Mouse (Mus musculus) c-Kit-negative CD71-positive TER-119-positive erythroid progenitor cells, embryonic 14.5 days (primary cell): ENCODE results near the gene Ryk.

Experiments used
- DNase-seq: peaks from one replicate; pipeline ENCODE4 v3.0.0-alpha.2; 2013; ENCODE audit warnings: low read depth, low spot score

Gene Ryk

DNA sequence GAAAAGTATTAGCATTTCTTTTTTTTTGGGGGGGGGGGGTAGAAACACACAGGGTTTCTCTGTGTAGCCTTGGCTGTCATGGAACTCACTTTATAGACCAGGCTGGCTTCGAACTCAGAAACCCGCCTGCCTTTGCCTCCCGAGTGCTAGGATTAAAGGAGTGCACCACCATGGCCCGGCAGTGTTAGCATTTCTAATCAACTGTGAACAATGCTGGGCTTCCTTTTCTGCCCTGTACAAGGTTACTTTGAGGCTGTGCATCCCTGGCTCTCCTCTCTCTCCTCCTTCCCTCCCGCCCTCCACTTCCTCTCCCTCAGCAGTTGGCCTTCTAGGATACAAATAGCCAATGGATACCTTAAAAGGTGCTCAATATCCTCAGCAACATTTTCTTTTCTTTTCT lies 114.0 kb downstream of the Ryk start:
- no peak for DNase-seq

DNA sequence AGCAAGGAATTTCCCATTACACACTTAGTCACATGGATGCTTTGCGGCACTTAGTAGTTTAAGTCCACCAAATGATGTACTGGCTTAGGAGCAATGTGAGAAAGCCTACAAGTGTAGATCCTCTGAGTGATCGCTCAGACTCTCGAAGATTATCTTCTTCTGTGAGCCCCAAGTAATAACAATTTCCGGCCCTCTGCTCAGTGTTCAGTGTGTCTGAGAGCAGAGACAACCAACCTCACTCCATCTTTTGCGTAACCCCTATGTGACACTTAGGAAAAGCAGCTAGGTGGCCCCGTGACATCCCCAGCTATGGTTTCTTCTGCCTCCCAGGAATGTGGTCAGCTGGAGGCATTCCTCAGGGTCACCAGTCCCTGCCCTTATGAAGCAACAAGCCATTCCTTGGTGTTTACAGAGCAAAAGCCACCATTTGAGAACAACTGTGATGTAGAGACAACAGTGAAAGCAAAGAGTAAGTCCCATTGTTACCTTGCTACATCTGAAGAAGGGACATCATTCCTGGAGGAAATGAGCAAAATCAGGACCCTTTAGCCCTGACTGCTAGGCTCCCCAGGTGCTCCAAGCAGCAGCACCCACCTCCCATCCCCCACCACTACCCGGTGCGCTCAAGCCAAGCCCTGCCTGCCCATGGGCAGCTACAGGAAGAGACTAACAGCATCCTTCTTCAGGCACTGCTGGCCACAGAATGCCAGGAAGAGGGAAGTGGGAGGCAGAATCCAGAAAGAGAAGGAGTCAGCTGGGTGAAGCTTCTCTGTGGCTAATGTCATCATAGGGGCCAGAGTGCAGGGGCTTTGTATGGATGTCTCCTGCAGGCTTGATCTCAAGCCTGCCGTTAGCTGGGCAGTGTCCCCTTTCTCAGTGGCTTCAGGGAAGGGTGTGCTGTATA lies 116.6 kb downstream of the Ryk start:
- no peak for DNase-seq

DNA sequence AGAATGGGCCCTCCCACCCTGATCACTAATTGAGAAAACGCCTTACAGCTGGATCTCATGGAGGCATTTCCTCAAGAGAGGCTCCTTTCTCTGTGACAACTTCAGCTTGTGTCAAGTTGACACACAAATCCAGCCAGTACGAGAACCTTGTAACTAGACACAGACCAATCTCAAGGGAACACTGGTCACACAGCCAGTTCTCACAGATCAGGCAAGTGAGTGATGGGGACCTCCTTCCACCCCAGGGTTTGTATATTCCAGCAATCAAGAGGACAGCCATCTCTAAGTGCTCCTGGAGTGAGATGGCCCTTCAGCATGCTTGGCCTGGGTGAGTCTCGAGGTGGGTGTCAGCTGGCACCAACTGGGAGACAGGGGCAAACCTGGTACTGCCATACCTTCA lies 121.1 kb downstream of the Ryk start:
- DNase-seq: no peak
